Mouse (Mus musculus) B cell, adult 67 days (primary cell): ENCODE measurements around the gene Evx2. TPM values are rescaled to one million over a fixed set of nuclear protein-coding genes. Genes with fewer than 3 reads are reported as not detected.

Source experiments
- total RNA-seq, 2 experiments: library from RNA; stranded (reverse); gene quantifications; 4 replicates each; pipeline ENCODE4 v1.2.4; 2023

The Evx2 gene
- not detected for total RNA-seq

DNA sequence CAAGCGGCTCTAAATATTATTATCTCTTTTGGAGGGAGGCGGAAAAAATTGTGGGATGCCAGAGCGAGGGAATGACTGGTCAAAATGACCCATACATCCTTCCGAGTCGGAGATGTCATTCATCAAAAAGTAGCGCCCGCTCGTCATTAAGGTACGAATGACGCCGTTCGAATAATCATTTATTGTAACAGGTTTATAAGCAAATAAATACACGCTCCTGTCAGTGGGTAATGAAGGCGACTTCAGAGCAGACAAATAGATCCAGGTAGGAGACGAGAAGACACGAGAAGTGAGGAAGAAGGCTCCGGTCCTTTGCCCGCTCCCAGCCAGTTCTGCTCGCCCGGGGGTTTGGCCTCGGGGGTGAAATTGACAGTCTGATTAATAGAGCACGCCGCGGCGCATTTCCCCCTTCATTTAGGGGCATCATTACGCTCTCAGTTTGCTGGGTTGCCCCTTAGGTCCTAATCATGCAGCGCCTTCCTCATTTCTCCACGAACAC lies at the start of gene Evx2:
TSS of gene Evx2 (minus strand) at position 51 of the 499 bp plus-strand sequence.

DNA sequence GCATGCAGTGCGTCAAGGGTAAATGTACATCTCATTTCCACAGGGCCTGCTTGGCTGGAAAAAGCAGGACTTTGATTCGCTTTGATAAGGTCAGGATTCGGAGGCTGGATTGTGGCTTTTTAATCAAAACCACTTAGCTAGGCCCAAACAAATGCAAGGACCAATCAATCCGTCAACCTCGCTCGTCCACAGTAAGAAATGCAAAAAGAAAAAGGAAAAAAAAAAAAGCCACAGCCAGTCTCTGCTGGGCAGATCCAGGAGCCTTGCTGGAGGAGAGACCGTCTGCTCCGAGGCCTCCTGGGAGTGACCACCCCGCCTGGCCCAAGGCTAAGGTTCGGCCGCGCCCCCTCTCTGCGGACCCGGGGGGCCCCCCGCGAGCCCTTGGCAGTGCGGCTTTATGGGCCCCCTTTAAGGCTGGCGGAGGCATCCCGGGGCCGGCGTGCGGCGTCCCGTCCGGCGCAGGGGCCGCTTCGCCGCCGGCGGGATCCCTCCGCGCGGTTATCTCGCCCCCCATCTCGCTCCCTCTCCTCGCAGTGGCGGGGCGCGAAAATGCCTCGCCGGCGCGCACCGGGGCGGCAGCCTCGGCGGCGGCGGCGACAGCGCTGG lies 45.1 kb upstream of the Evx2 start, which contains the start of gene Hoxd8:
TSS of gene Hoxd8 (plus strand) at position 223 of the 606 bp plus-strand sequence.

DNA sequence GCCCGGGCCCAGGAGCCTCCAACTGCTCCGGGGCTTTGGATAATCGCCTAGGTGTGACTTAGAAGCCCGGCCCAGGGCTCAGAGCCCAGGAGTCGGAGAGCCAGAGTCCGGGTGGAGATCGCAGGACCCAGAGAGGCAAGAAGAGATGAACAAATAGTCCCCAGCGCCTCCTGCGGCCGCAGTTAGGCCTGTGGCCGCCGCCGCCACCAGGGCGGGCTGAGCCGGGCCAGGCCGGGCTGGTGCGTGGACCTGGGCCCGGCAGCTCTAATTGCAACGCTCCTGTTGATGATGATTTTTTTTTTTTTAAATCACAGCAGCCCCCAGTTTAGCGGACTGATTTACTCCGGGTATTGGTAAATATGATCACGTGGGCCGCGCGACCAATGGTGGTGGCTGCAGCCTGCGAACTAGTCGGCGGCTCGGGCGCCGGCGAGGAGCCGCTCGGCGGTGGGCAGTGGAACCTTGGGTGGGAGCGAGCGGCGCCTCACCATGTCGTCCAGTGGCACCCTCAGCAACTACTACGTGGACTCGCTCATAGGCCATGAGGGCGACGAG lies 38.3 kb upstream of the Evx2 start, which contains the start of gene Hoxd9:
TSS of gene Hoxd9 (plus strand) at position 161 of the 555 bp plus-strand sequence.

DNA sequence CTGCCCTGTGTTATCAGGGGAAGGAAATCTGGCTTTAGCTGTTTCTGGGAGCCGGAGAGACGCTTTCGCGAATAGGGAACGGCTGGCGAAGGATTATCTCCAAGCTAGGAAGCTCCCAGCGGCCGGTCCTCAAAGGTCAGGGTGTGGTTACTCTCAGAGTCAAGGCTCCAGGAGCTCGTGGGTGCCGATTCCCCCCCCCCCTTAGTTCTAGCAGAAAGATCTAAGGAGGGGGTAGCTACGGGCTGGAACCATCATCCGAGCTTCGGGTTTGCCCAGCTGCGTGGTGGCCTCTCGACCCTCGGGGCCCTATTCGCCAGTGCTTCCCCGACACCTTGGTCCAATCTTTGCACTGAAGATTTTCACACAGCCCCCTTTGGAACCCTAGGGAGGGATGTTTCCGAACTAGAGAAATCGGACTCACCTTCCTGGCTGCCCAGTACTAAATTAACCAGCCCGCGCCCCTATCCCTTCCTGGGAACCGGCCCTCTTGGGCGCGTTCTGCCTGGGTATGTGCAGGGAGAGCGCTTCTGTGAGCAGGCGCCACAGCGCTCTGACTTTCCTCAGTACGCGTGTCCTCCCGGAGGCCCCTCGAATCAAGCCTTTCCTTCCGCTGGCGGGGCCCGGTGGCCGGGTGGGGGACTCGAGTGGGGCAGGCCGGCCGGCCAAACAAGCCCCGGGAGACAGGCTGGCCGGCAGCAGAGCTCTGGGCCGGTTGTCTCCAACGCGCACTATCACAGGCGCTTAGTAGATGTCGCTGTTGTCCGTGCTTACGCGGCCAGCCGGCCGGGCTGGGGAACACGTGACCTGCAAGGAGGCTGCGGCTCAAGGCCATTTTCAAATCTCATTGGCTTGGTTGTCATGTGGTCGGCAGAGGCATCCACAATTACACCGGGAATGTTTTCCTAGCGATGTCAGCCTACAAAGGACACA lies 31.9 kb upstream of the Evx2 start, which contains the start of gene Hoxd10:
TSS of gene Hoxd10 (plus strand) at position 903 of the 930 bp plus-strand sequence.

DNA sequence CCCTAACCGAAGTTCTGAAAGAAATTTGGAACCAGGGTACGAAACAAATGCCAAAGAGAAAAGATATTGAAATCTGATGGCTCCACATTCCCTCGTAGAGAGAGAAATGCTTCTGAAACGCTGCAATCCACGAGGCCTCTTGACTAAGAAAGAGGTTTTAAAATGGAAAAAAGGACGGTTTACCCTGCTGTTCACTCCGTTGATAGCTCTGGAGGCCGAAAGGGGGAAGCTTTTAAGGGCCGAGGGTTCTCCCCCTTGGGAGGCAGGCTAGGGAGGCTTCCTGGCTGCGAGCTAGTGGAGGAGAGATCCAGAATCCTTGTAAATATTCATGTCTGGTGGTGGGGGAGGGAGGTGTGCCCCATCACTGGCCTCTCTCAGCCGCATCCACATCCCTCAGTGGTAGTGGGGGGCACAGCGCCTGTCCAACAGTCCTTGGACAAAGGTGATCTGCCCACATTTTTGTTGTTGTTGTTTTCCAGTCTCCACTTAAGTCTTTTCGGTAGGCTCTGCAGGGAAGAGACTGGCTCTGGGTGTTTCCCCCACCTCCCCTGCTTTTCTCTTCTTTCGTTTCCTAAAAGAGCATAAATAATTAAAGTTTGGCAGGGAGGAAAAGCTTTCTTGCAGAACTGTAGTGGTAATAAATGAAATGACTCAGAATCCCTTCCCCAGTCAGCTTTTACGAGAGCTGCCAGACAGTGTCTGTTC lies 19.7 kb upstream of the Evx2 start, which contains the start of gene Hoxd11:
TSS of gene Hoxd11 (plus strand) at position 667 of the 705 bp plus-strand sequence.

DNA sequence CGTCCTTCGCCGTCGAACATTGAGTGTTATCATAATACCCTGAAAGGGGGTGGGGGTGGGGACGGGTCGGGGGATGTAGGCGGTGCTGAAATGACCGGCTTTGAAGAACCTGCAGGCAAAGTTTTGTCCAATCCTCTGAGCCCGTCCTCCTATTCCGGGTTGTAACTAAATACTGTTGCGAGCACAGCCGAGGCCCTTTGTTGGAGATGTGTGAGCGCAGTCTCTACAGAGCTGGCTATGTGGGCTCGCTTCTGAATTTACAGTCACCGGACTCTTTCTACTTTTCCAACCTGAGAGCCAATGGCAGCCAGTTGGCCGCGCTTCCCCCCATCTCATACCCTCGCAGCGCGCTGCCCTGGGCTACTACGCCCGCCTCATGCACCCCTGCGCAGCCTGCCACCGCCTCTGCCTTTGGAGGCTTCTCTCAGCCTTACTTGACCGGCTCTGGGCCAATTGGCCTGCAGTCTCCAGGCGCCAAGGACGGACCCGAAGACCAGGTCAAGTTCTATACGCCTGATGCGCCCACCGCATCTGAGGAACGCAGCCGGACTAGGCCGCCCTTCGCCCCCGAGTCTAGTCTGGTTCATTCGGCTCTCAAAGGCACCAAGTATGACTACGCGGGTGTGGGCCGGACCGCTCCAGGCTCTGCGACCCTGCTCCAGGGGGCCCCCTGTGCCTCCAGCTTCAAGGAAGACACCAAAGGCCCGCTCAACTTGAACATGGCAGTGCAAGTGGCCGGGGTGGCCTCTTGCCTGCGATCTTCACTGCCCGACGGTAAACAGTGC lies 15.7 kb upstream of the Evx2 start, which contains the start of gene Hoxd12:
TSS of gene Hoxd12 (plus strand) at position 133 of the 785 bp plus-strand sequence.

DNA sequence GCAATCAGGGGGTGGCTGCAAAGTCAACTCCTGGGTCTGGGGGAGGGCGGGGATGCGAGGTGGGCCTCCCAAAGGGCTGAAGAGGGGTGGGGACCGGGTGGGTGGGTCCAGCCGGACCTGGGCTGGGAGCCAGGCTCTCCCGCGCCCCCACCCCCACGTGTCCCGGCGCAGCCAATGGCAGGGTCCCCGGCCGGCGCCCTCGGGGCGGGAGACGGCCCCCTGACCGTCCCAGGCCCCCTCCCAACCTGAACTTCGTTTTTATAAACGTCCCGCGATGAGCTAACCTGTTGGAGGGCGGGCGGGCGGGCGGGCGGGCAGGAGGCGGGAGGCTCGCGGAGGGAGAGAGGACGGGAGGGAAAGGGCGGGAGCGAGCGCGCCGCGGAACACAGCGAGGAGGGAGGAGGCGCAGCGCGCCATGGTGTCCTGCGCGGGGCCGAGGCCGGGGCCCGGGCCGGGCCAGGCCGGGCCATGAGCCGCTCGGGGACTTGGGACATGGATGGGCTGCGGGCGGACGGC lies 8.5 kb upstream of the Evx2 start, which contains the start of gene Hoxd13:
TSS of gene Hoxd13 (plus strand) at position 469 of the 516 bp plus-strand sequence.

Other genes with a start within 250 kb of the Evx2 start
- 10 to 100 TPM; 25.3 to 30.0 TPM for gene Lnpk, start 80.1 kb downstream of the Evx2 start, total RNA-seq
- gene Hoxd13, start 8.8 kb upstream of the Evx2 start, total RNA-seq: not detected
- not detected for gene Hoxd12, start 15.5 kb upstream of the Evx2 start, total RNA-seq
- not detected for gene Hoxd11, start 20.0 kb upstream of the Evx2 start, total RNA-seq
- not detected for gene Hoxd10, start 32.4 kb upstream of the Evx2 start, total RNA-seq
- gene Hoxd9, start 38.2 kb upstream of the Evx2 start, total RNA-seq: not detected
- not detected for gene Hoxd8, start 45.1 kb upstream of the Evx2 start, total RNA-seq
- gene Hoxd3, start 52.4 kb upstream of the Evx2 start, total RNA-seq: not detected
- not detected for gene Hoxd4, start 52.4 kb upstream of the Evx2 start, total RNA-seq
- gene Gm28230, start 67.2 kb upstream of the Evx2 start, total RNA-seq: not detected
- gene Hoxd1, start 103.4 kb upstream of the Evx2 start, total RNA-seq: not detected
- gene Mtx2, start 166.2 kb upstream of the Evx2 start, total RNA-seq: 10 to 100 TPM; 17.7 to 20.2 TPM